Mouse (Mus musculus): Measurements from ENCODE around the gene Klhl26. TPM values are rescaled to one million over a fixed set of nuclear protein-coding genes. Genes with fewer than 3 reads are reported as not detected.
A peak's percentile ranks its signal among the peaks of the same experiment; 100 is the strongest.

The Klhl26 gene
- polyA plus RNA-seq, 1 experiment from 2014 or later = 35.0 TPM

GRCm38 (mm10) chr8:70438423-70438822 lies 38.3 kb downstream of the Klhl26 start:
- WGBS = 94% methylated on average over 2 of the region's 2 CpGs
- ATAC-seq (ENCODE audit: low FRiP score) = no peak
- H3K9ac ChIP-seq (replicated peaks) = peak overlapping the region; percentile 64
- peaks cover 30% of the 10 kb centered on the region for H3K4me1 ChIP-seq
- peak overlapping the region; percentile 89 for H3K4me2 ChIP-seq
- no peaks in the 10 kb centered on the region for H3K27me3 ChIP-seq (replicated peaks)
- H3K9me3 ChIP-seq (replicated peaks) = no peaks in the 10 kb centered on the region
- H3K4me3 ChIP-seq (replicated peaks) = peak overlapping the region; percentile 66
- no peaks in the 10 kb centered on the region for H3K36me3 ChIP-seq
- no peak overlapping the region for H3K27ac ChIP-seq (replicated peaks)

DNA sequence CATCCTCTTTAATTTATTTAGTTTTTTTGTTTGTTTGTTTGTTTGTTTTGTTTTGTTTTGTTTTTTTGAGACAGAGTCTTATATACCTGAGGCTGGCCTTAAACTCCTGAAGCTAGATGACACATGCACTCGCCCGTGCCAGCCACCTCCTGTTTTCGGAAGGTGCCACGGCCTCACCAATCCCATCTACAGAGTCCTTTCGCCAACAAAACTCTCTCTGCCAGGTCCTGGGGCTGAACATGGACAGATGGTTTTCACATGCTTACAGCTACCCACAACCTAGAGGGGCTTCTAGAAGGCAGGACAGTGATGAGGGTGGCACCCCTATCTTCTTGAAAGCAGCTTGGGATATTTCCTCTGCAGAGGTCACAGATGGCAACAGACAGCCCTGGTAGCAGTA lies 41.6 kb downstream of the Klhl26 start:
- no peaks in the 10 kb centered on the region for H3K9me3 ChIP-seq (replicated peaks)
- H3K9ac ChIP-seq (replicated peaks) = no peak overlapping the region
- H3K27me3 ChIP-seq (replicated peaks) = no peaks in the 10 kb centered on the region
- no peaks in the 10 kb centered on the region for H3K36me3 ChIP-seq
- H3K27ac ChIP-seq (replicated peaks) = no peak overlapping the region
- H3K4me1 ChIP-seq = peaks cover 28% of the 10 kb centered on the region
- WGBS = 98% methylated on average over 5 of the region's 5 CpGs
- no peak for ATAC-seq (ENCODE audit: low FRiP score)
- H3K4me2 ChIP-seq = no peak overlapping the region
- no peak overlapping the region for H3K4me3 ChIP-seq (replicated peaks)

- no peaks in the 10 kb centered on the region for H3K9me3 ChIP-seq (replicated peaks)
- H3K27me3 ChIP-seq (replicated peaks) = no peaks in the 10 kb centered on the region
- no peak overlapping the region for H3K27ac ChIP-seq (replicated peaks)
- peaks cover 13% of the 10 kb centered on the region for H3K4me1 ChIP-seq
- H3K9ac ChIP-seq (replicated peaks) = no peak overlapping the region
- WGBS = 46% methylated on average over 4 of the region's 4 CpGs
- no peak for ATAC-seq (ENCODE audit: low FRiP score)
- H3K4me3 ChIP-seq (replicated peaks) = no peak overlapping the region
- H3K36me3 ChIP-seq = no peaks in the 10 kb centered on the region
- no peak overlapping the region for H3K4me2 ChIP-seq
Measured at GRCm38 (mm10) chr8:70432991-70433536, 43.7 kb downstream of the Klhl26 start.

DNA sequence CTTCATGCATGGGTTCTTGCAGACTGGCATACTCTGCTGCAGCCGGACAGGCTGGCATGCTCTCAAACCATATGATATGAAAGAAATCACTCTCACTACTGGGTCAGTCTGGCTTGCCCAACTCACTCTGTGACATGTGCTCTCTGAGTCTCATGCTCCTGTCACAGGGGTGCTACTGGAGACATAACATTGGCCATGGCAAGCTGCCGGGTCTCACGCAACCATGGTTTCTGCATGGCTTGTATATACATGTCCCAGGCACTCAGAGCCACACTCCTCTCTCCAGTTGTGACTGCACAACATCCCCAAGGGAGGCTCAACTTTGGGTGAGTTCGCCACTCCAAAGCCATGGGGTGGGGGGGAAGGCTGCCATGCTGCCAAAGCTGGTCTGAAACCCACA lies 45.6 kb downstream of the Klhl26 start:
- Histone ChIP-seq H3K9ac (replicated peaks) (no peak overlapping the region), H3K36me3 (no peaks in the 10 kb centered on the region), H3K4me3 (replicated peaks) (no peak overlapping the region), H3K9me3 (replicated peaks) (no peaks in the 10 kb centered on the region), H3K4me1 (no peaks in the 10 kb centered on the region), H3K27ac (replicated peaks) (no peak overlapping the region), H3K27me3 (replicated peaks) (no peaks in the 10 kb centered on the region), H3K4me2 (no peak overlapping the region)
- over 99% methylated on average over 4 of the region's 4 CpGs for WGBS
- ATAC-seq (ENCODE audit: low FRiP score) = no peak

DNA sequence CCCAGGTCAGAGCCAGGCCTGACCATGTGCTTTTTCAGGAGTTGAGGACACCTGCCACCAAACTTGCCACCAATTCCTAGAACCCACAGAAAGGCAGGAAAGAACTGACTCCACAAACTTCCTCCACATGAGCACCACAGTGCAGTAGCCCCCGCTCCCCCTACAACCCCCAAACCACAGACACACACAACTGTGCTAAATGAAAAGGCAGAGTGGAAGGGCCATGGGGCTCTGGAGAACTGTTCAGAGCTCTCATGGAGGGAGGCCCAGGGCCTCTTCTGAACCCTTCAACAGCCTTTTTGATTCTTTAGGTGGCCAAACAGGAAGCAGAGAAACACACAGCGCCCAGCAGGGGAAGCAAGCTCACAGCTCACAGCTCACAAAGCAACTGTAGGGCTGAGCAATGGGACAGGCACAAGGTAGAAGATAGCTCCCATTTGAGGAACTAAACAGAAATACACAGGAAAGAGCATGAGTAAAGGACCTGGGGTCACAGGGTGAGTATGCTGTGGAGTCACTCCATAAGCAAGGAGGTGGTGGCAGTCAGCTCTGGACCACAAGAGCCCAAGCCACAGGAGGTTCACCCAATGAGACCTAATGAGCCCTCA lies 50.4 kb downstream of the Klhl26 start:
- no peak overlapping the region for H3K4me2 ChIP-seq
- H3K9ac ChIP-seq (replicated peaks) = no peak overlapping the region
- 94% methylated on average over 2 of the region's 2 CpGs for WGBS
- no peaks in the 10 kb centered on the region for H3K9me3 ChIP-seq (replicated peaks)
- no peaks in the 10 kb centered on the region for H3K36me3 ChIP-seq
- no peak overlapping the region for H3K4me3 ChIP-seq (replicated peaks)
- H3K4me1 ChIP-seq = no peaks in the 10 kb centered on the region
- no peak overlapping the region for H3K27ac ChIP-seq (replicated peaks)
- ATAC-seq (ENCODE audit: low FRiP score) = no peak
- no peaks in the 10 kb centered on the region for H3K27me3 ChIP-seq (replicated peaks)

GRCm38 (mm10) chr8:70422722-70423121 lies 54.0 kb downstream of the Klhl26 start:
- H3K9ac ChIP-seq (replicated peaks) = no peak overlapping the region
- 90% methylated on average over 2 of the region's 2 CpGs for WGBS
- ATAC-seq (ENCODE audit: low FRiP score) = no peak
- H3K4me3 ChIP-seq (replicated peaks) = no peak overlapping the region
- no peaks in the 10 kb centered on the region for H3K36me3 ChIP-seq
- H3K4me2 ChIP-seq = no peak overlapping the region
- H3K9me3 ChIP-seq (replicated peaks) = no peaks in the 10 kb centered on the region
- H3K27me3 ChIP-seq (replicated peaks) = no peaks in the 10 kb centered on the region
- no peak overlapping the region for H3K27ac ChIP-seq (replicated peaks)
- peaks cover 18% of the 10 kb centered on the region for H3K4me1 ChIP-seq

DNA sequence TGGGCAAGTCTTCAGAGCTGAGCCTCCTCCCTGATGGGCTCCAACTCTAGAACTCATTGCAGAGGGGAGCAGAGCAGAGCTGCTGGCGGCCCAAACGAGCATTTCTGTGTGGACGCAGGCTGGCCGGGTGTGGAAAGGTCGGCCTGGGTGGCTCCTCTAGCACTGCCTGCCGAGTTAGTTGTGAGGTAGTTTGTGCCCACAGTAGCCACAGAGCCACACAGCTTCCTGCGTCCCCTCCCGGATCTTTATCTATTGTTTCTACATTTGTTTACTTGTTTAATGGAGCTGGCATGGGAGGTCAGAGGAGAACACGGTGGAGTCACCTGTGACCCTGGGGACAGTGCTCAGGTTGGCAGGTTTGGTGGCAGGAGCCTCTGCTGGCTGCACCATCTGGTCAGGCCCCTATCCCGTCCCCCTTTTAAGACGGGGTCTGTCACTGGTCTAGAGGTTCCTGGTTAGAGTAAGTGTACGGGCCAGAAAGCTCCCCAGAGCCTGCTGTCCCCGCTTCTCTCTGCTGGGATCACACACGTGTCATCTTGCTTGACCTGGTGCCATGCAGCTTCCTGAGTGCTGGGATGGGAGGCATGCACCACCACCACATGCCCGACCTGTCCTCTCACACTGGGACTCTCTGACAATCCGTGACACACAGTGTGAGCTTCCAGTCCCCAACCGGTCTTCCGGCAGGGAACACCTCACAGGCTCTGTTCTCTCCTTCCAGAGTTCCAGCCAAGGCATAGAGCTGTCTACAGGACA lies 55.2 kb downstream of the Klhl26 start:
- Histone ChIP-seq H3K27me3 (replicated peaks) (no peaks in the 10 kb centered on the region), H3K36me3 (no peaks in the 10 kb centered on the region), H3K27ac (replicated peaks) (no peak overlapping the region), H3K4me1 (peaks cover 29% of the 10 kb centered on the region), H3K4me2 (no peak overlapping the region), H3K9ac (replicated peaks) (no peak overlapping the region), H3K4me3 (replicated peaks) (no peak overlapping the region), H3K9me3 (replicated peaks) (no peaks in the 10 kb centered on the region)
- 80% methylated on average over 18 of the region's 18 CpGs for WGBS
- no peak for ATAC-seq (ENCODE audit: low FRiP score)

DNA sequence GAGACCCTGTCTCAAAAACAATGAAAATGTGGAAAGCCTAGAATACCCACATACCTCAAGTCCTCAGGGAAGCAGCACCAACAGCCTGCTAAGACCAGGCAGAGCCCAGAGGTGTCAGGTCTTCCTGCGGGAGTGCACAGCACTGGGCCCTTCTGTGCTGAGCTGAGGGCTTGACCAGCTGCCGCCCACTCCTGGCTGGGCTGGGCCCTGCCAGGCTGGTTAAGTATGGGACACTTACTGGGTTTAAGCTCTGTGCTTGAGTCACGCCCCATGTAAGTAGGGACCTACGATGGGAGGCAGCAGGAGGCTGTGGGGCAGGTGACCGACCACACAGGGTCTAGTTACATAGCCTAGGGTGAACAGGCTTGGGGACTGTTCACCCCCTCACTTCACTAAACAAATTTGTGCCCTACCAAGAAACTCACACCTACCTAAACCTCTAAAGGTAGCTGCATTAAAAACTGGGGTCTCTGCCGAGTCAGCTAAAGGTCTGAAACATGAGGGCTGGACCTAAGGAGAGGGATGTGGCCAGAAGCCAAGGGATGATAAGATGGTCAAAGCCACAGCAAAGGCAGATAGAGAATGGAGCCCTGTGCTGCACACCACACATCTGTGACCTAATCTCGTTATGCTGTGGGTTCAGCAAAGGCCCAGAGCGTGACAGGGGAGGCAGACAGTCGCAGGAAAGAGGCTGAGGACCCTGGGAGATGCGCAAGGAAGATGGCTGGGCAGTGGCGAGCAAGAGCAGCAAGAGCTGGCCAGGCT lies 56.7 kb downstream of the Klhl26 start:
- ATAC-seq (ENCODE audit: low FRiP score) = no peak
- Histone ChIP-seq H3K9me3 (replicated peaks) (no peaks in the 10 kb centered on the region), H3K27ac (replicated peaks) (no peak overlapping the region), H3K9ac (replicated peaks) (no peak overlapping the region), H3K4me2 (no peak overlapping the region), H3K27me3 (replicated peaks) (no peaks in the 10 kb centered on the region), H3K4me3 (replicated peaks) (no peak overlapping the region), H3K4me1 (peaks cover 39% of the 10 kb centered on the region), H3K36me3 (no peaks in the 10 kb centered on the region)
- 89% methylated on average over 11 of the region's 11 CpGs for WGBS

- 57% methylated on average over 14 of the region's 14 CpGs for WGBS
- no peak overlapping the region for H3K27ac ChIP-seq (replicated peaks)
- no peak for ATAC-seq (ENCODE audit: low FRiP score)
Measured at GRCm38 (mm10) chr8:70418954-70419353, 57.8 kb downstream of the Klhl26 start.

DNA sequence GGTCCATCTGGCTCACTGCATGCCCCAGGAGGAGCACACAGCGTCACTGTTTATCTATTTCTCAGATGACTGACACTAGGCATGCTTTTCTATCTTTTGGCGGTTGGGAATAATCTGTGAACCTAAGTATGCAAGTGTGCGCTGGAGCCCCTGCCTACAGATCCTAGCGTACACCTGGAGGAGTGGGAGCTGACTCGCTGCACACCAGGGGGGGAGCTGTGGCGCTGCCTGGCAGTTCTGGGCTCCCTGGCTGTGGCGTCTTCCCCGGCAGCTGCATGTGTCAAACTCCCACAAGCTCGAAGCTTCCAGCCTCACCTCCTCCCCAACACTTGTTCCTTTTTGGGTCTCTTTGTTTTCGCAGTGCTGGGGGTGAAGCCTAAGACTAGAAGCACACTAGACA lies 58.9 kb downstream of the Klhl26 start:
- no peak overlapping the region for H3K4me3 ChIP-seq (replicated peaks)
- H3K9ac ChIP-seq (replicated peaks) = no peak overlapping the region; the same call in 1 of the 2 replicates
- H3K4me1 ChIP-seq = peaks cover 39% of the 10 kb centered on the region
- no peaks in the 10 kb centered on the region for H3K27me3 ChIP-seq (replicated peaks)
- ATAC-seq (ENCODE audit: low FRiP score) = no peak
- no peaks in the 10 kb centered on the region for H3K9me3 ChIP-seq (replicated peaks)
- H3K27ac ChIP-seq (replicated peaks) = no peak overlapping the region
- WGBS = 55% methylated on average over 10 of the region's 10 CpGs
- peaks cover 6% of the 10 kb centered on the region; the same call in 1 of the 2 replicates for H3K36me3 ChIP-seq
- no peak overlapping the region for H3K4me2 ChIP-seq

More at GRCm38 (mm10) chr8:70418954-70419353, 57.8 kb downstream of the Klhl26 start:
- no peak overlapping the region for H3K4me2 ChIP-seq
- no peaks in the 10 kb centered on the region for H3K27me3 ChIP-seq (replicated peaks)
- peaks cover 39% of the 10 kb centered on the region for H3K4me1 ChIP-seq
- H3K36me3 ChIP-seq = no peaks in the 10 kb centered on the region
- H3K4me3 ChIP-seq (replicated peaks) = no peak overlapping the region
- no peaks in the 10 kb centered on the region for H3K9me3 ChIP-seq (replicated peaks)
- H3K9ac ChIP-seq (replicated peaks) = no peak overlapping the region

GRCm38 (mm10) chr8:70416941-70417340 lies 59.8 kb downstream of the Klhl26 start:
- 52% methylated on average over 6 of the region's 6 CpGs for WGBS
- no peak for ATAC-seq (ENCODE audit: low FRiP score)
- no peaks in the 10 kb centered on the region for H3K27me3 ChIP-seq (replicated peaks)
- H3K36me3 ChIP-seq = peaks cover 7% of the 10 kb centered on the region; the same call in 1 of the 2 replicates
- H3K9ac ChIP-seq (replicated peaks) = no peak overlapping the region
- H3K4me2 ChIP-seq = no peak overlapping the region
- no peak overlapping the region for H3K4me3 ChIP-seq (replicated peaks)
- H3K9me3 ChIP-seq (replicated peaks) = no peaks in the 10 kb centered on the region
- H3K27ac ChIP-seq (replicated peaks) = peak overlapping the region; percentile 1; the same call in 1 of the 2 replicates
- H3K4me1 ChIP-seq = peaks cover 39% of the 10 kb centered on the region

All from neural tube, embryonic 15.5 days (tissue).